Mouse (Mus musculus) kidney, adult 2 months (tissue): ENCODE measurements around the gene Mrc1. TPM values are rescaled to one million over a fixed set of nuclear protein-coding genes. Genes with fewer than 3 reads are reported as not detected.

Source experiments
- DNase-seq: peaks from one replicate; pipeline ENCODE4 v3.0.0; 2021
- H3K27ac ChIP-seq: fragments of 200-500 bp; 2 replicates; pipeline ENCODE4 v1.5.1; 2012; ENCODE audit warnings: low read depth, low read length, control low read depth, inconsistent platforms; ENCODE audit not compliant: insufficient read depth
- H3K27me3 ChIP-seq: fragments of 200-500 bp; replicated peaks from 2 replicates; pipeline ENCODE4 v1.6.1; 2012; ENCODE audit warnings: mild to moderate bottlenecking, moderate library complexity, low read length, inconsistent platforms; ENCODE audit not compliant: control insufficient read depth, insufficient read depth
- H3K36me3 ChIP-seq: fragments of 200-500 bp; 2 replicates; pipeline ENCODE4 v1.6.1; 2012; ENCODE audit warnings: mild to moderate bottlenecking, moderate library complexity, low read length, inconsistent platforms; ENCODE audit not compliant: control insufficient read depth, insufficient read depth
- H3K4me1 ChIP-seq: fragments of 200-500 bp; 2 replicates; pipeline ENCODE4 v1.6.1; 2011; ENCODE audit warnings: low read length; ENCODE audit not compliant: control insufficient read depth, insufficient read depth
- H3K4me3 ChIP-seq: fragments of 200-500 bp; 2 replicates; pipeline ENCODE4 v1.5.1; 2011; ENCODE audit warnings: mild to moderate bottlenecking, low read depth, low read length, control low read depth; ENCODE audit not compliant: insufficient read depth
- CTCF ChIP-seq: fragments of 200-500 bp; conservative IDR thresholded peaks from 2 replicates; pipeline ENCODE4 v1.5.1; 2011; ENCODE audit warnings: low read depth, mild to moderate bottlenecking, control low read depth, low read length, moderate library complexity, mixed read lengths; ENCODE audit not compliant: insufficient read depth, insufficient read length
- POLR2A ChIP-seq: fragments of 200-500 bp; IDR thresholded peaks from one replicate; pipeline ENCODE4 v1.6.1; 2011; ENCODE audit warnings: low read depth, low read length, control low read depth
- WGBS: fragments of 180-500 bp; shearing (Covaris S2); methylation state at CpG from one replicate; pipeline ENCODE4 v1.1.7; 2018; 5-methylcytosine and 5-hydroxymethylcytosine counted together
- polyA plus RNA-seq: library from polyadenylated mRNA; depleted of rRNA; stranded (reverse); fragments of >200 nt; gene quantifications from 2 replicates; pipeline ENCODE4 v1.2.3, GENCODE M21; 2012; rRNA removed

The Mrc1 gene
- polyA plus RNA-seq, 1 experiment, result 1.6 TPM

DNA sequence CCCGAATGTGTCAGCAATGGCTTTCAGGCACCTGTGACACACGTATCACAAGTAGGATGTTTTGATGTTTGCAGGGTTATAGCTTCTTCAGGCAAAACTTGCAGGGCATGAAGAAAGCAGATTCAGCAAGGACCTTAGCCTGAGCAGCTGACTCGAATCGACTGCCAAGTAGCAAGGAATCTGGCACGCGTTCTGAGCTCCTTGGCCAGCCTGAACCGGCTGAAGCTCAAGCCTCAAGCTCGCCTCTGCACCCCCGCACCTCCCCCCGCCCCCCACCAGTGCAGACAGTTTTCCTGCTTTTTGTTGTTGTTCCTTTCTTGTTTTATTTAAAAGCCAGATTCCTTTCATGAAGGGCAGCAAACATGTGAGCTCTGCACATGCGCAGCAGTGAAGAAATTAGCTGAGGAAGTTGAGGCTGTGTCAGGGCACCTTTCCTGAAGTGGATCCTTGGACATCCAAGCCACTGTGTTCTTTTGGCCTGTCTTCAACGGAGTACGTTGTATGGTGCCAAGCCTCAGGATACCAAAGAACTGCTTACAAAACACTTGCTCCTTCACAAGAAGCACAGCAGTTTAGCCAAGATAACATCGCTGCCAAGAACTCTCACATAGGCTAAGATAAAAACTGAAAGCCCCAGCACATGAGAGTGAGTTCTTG is 112.6 kb downstream of the Mrc1 start:
- Histone ChIP-seq H3K27ac (peak overlapping the region; percentile 98), H3K36me3 (no peaks in the 10 kb centered on the region), H3K4me1 (peaks cover 7% of the 10 kb centered on the region), H3K4me3 (no peak overlapping the region), H3K27me3 (no peaks in the 10 kb centered on the region)
- TF ChIP-seq POLR2A (no peak), CTCF (no peak)
- 23% methylated on average over 14 of the region's 14 CpGs for WGBS
- DNase-seq, result peak; percentile 95

DNA sequence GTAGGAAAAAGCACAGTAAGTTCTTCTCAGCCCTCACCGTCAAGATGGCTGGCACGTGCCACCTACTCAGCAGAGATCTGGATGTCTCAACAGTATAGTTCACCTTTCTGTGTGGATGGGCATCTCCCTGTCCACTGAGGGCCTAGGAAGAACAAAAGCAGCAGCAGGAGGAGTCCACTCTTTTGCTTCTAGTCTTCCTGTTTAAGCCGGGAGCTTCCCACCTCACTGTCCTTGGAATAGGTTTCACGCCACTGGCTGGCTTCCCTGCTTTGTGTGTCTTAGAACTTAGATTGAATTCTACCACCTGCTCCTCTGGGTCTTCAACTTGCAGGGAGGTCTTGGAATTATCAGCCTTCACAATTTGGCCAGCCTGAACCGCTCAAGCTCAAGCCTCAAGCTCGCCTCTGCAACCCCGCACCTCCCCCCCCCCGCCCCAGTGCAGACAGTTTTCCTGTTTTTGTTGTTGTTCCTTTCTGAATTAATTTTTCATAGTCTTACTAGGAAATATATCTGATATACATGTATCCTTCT is 113.2 kb downstream of the Mrc1 start:
- Histone ChIP-seq H3K36me3 (no peaks in the 10 kb centered on the region), H3K4me3 (no peak overlapping the region), H3K27me3 (no peaks in the 10 kb centered on the region), H3K27ac (peak overlapping the region; percentile 98), H3K4me1 (peaks cover 7% of the 10 kb centered on the region)
- no peak for TF ChIP-seq CTCF
- TF ChIP-seq POLR2A, result no peak
- DNase-seq, result no peak
- 60% methylated on average over 8 of the region's 8 CpGs for WGBS

Other genes starting within 250 kb of the Mrc1 start
- 20.4 and 22.4 TPM in 2 replicates for gene Hacd1, start 173.3 kb upstream of the Mrc1 start, polyA plus RNA-seq
- 14.0 and 14.2 TPM in 2 replicates for gene Stam, start 155.3 kb upstream of the Mrc1 start, polyA plus RNA-seq
- gene Tmem236, start 54.9 kb upstream of the Mrc1 start, polyA plus RNA-seq, result 0.03 and 0.05 TPM in 2 replicates
- 0.05 TPM in 2 replicates for gene Slc39a12, start 158.9 kb downstream of the Mrc1 start, polyA plus RNA-seq